In genomic region chr19:6981465-6981864, GRCm38 (mm10) we compare ENCODE assay signal across 9 mouse cellular contexts. TPM values are rescaled to one million over a fixed set of nuclear protein-coding genes. Genes with fewer than 3 reads are reported as not detected.
DNase-seq lines count a peak whose midpoint lies in the region; ATAC-seq and TF ChIP-seq lines count a peak whose summit lies in the region.
"Had no signal": no experiment of that assay in that cellular context is flagged by ENCODE, and none has a peak within 500 bp of the region (broad histone marks: within the 10 kb centered on the region; RNA-seq: fewer than 3 reads in every experiment).

No protein-coding gene starts in this region.

- intact Hi-C loops in left cerebral cortex, postnatal 10 days (cut with DNase I): no loop called here

- no peak for TF ChIP-seq EP300 in lung, postnatal 0 days (IDR thresholded peaks at IDR 0.05)

- H3K27me3 ChIP-seq in heart, embryonic 11.5 days (ENCODE audit: control insufficient read depth, insufficient read depth, low read length): no peaks in the 10 kb centered on the region
- no peaks in the 10 kb centered on the region for H3K27me3 ChIP-seq in lung, postnatal 0 days (replicated peaks; ENCODE audit: insufficient read depth, low read length)
- H3K27me3 ChIP-seq in intestine, postnatal 0 days (replicated peaks; ENCODE audit: control insufficient read depth, insufficient read depth, low read length): no peaks in the 10 kb centered on the region
- no peaks in the 10 kb centered on the region for H3K27me3 ChIP-seq in stomach, embryonic 14.5 days (ENCODE audit: control insufficient read depth, insufficient read depth, low read length)

- H3K4me1 ChIP-seq in heart, embryonic 11.5 days (ENCODE audit: control insufficient read depth, insufficient read depth, low read length): peaks cover 40% of the 10 kb centered on the region
- peaks cover 8% of the 10 kb centered on the region for H3K4me1 ChIP-seq in lung, postnatal 0 days (ENCODE audit: insufficient read depth, low read depth, low read length)
- no peaks in the 10 kb centered on the region for H3K4me1 ChIP-seq in intestine, postnatal 0 days (replicated peaks; ENCODE audit: control insufficient read depth, insufficient read depth, low read length)
- peaks cover 26% of the 10 kb centered on the region for H3K4me1 ChIP-seq in stomach, embryonic 14.5 days (ENCODE audit: control insufficient read depth, insufficient read depth, low read length)

- no peak overlapping the region for H3K27ac ChIP-seq in heart, embryonic 11.5 days (ENCODE audit: low read depth, low read length)
- 0 out of 2 replicates have a peak overlapping the region, but pooled peaks have one; percentile 90 for H3K27ac ChIP-seq in lung, postnatal 0 days (ENCODE audit: low read length)
- no peak overlapping the region for H3K27ac ChIP-seq in intestine, postnatal 0 days (ENCODE audit: low read depth, low read length)
- no peak overlapping the region for H3K27ac ChIP-seq in stomach, embryonic 14.5 days (ENCODE audit: low read length)

- H3K4me3 ChIP-seq in heart, embryonic 11.5 days (ENCODE audit: low read depth, low read length): peak overlapping the region; percentile 74; the same call in 1 of the 2 replicates
- no peak overlapping the region for H3K4me3 ChIP-seq in lung, postnatal 0 days (ENCODE audit: low read depth, low read length)
- H3K4me3 ChIP-seq in intestine, postnatal 0 days (ENCODE audit: low read depth, low read length): no peak overlapping the region; the same call in 1 of the 2 replicates
- H3K4me3 ChIP-seq in stomach, embryonic 14.5 days (ENCODE audit: low read depth, low read length): 0 out of 2 replicates have a peak overlapping the region, but pooled peaks have one; percentile 67

- DNase-seq in heart, adult 8-10 months (ENCODE audit: low spot score): no peak
- no peak for DNase-seq in lung, postnatal 0 days (ENCODE audit: low spot score)
- DNase-seq in lung, postnatal 10 days: no peak
- DNase-seq in embryo, embryonic 10 days (ENCODE audit: low spot score): no peak
- no peak for DNase-seq in left cerebral cortex, postnatal 10 days (ENCODE audit: extremely low spot score in 1 of 2, low spot score in 2 of 2)
- DNase-seq: left cerebral cortex, postnatal 4 days had no signal

- H3K9ac ChIP-seq in heart, embryonic 11.5 days (ENCODE audit: low read depth, low read length): peak overlapping the region; percentile 89; the same call in 1 of the 2 replicates
- H3K9ac ChIP-seq in lung, postnatal 0 days (replicated peaks; ENCODE audit: low read depth): no peak overlapping the region
- no peak overlapping the region for H3K9ac ChIP-seq in intestine, postnatal 0 days (ENCODE audit: low read depth, low read length)
- H3K9ac ChIP-seq in stomach, embryonic 14.5 days (replicated peaks; ENCODE audit: low read depth, low read length): no peak overlapping the region

- H3K9me3 ChIP-seq in heart, embryonic 11.5 days (replicated peaks; ENCODE audit: control insufficient read depth, low read length): no peaks in the 10 kb centered on the region
- H3K9me3 ChIP-seq in lung, postnatal 0 days (ENCODE audit: low read length): no peaks in the 10 kb centered on the region
- H3K9me3 ChIP-seq in intestine, postnatal 0 days (ENCODE audit: control insufficient read depth): no peaks in the 10 kb centered on the region
- H3K9me3 ChIP-seq in stomach, embryonic 14.5 days (ENCODE audit: control insufficient read depth, low read depth, low read length): no peaks in the 10 kb centered on the region

- ATAC-seq in heart, embryonic 11.5 days (replicated peaks; ENCODE audit: insufficient number of reproducible peaks, low FRiP score, low TSS enrichment): no peak
- ATAC-seq in lung, postnatal 0 days: no peak
- no peak for ATAC-seq in intestine, postnatal 0 days
- no peak for ATAC-seq in stomach, embryonic 14.5 days (ENCODE audit: insufficient number of reproducible peaks, insufficient read depth, low FRiP score, low read depth)

- peak overlapping the region; percentile 94 for H3K4me2 ChIP-seq in heart, embryonic 11.5 days
- no peak overlapping the region; the same call in 1 of the 2 replicates for H3K4me2 ChIP-seq in lung, postnatal 0 days (replicated peaks; ENCODE audit: low read depth, low read length)
- peak overlapping the region; percentile 75 for H3K4me2 ChIP-seq in intestine, postnatal 0 days (replicated peaks; ENCODE audit: low read depth)
- peak overlapping the region; percentile 76; the same call in 1 of the 2 replicates for H3K4me2 ChIP-seq in stomach, embryonic 14.5 days (replicated peaks; ENCODE audit: low read depth, low read length)

- H3K36me3 ChIP-seq in heart, embryonic 11.5 days (ENCODE audit: control insufficient read depth, insufficient read depth, low read length): peaks cover 28% of the 10 kb centered on the region
- H3K36me3 ChIP-seq in lung, postnatal 0 days (ENCODE audit: insufficient read depth, low read length): no peaks in the 10 kb centered on the region
- peaks cover 14% of the 10 kb centered on the region; the same call in 1 of the 2 replicates for H3K36me3 ChIP-seq in intestine, postnatal 0 days (ENCODE audit: control insufficient read depth, insufficient read depth)
- H3K36me3 ChIP-seq in stomach, embryonic 14.5 days (ENCODE audit: control insufficient read depth, insufficient read depth, low read length): peaks cover 36% of the 10 kb centered on the region

- no peak for TF ChIP-seq CTCF in lung, postnatal 0 days (IDR thresholded peaks at IDR 0.05)
- no peak for TF ChIP-seq CTCF in intestine, postnatal 0 days (IDR thresholded peaks at IDR 0.05; ENCODE audit: low read depth)

- 87% methylated on average over 4 of the region's 4 CpGs for WGBS in heart, embryonic 11.5 days (ENCODE audit: insufficient replicate concordance)
- 89% methylated on average over 4 of the region's 4 CpGs for WGBS in lung, postnatal 0 days
- 87% methylated on average over 4 of the region's 4 CpGs for WGBS in intestine, postnatal 0 days
- 89% methylated on average over 4 of the region's 4 CpGs for WGBS in stomach, embryonic 14.5 days

RNA-seq across cellular contexts. Expression of gene Fkbp2, which starts 1.2 kb away (rescaled TPM):
- polyA plus RNA-seq in heart, embryonic 11.5 days (2014; fragmentation: Nextera tagmentation; extraction: Ambion mirVana): 84.5 and 88.4 TPM in 2 replicates
- 10 to 100 TPM; 17.2 to 23.1 (median 20.9) TPM for total RNA-seq in heart, adult 8-10 months (2022)
- 105 and 107 TPM in 2 replicates for polyA plus RNA-seq in lung, postnatal 0 days (2015; fragmentation: Nextera tagmentation; extraction: Ambion mirVana)
- 135 and 142 TPM in 2 replicates for polyA plus RNA-seq in intestine, postnatal 0 days (2015; fragmentation: Nextera tagmentation; extraction: Ambion mirVana)
- 88.3 and 94.1 TPM in 2 replicates for polyA plus RNA-seq in stomach, embryonic 14.5 days (2014; fragmentation: Nextera tagmentation; extraction: Ambion mirVana)
- total RNA-seq in left cerebral cortex, postnatal 10 days (2021): 10 to 100 TPM; 65.3 to 65.5 TPM

RNA-seq across cellular contexts. Expression of gene Plcb3, which starts 5.2 kb away (rescaled TPM):
- polyA plus RNA-seq in heart, embryonic 11.5 days (2014; fragmentation: Nextera tagmentation; extraction: Ambion mirVana): 17.2 and 20.1 TPM in 2 replicates
- total RNA-seq in heart, adult 8-10 months (2022): 10 to 100 TPM; 15.6 to 16.2 (median 15.6) TPM
- 33.6 and 40.7 TPM in 2 replicates for polyA plus RNA-seq in lung, postnatal 0 days (2015; fragmentation: Nextera tagmentation; extraction: Ambion mirVana)
- polyA plus RNA-seq in intestine, postnatal 0 days (2015; fragmentation: Nextera tagmentation; extraction: Ambion mirVana): 107 and 123 TPM in 2 replicates
- 50.6 and 56.1 TPM in 2 replicates for polyA plus RNA-seq in stomach, embryonic 14.5 days (2014; fragmentation: Nextera tagmentation; extraction: Ambion mirVana)
- total RNA-seq in left cerebral cortex, postnatal 10 days (2021): 10 to 100 TPM; 11.2 to 11.6 TPM

RNA-seq across cellular contexts. Expression of gene Vegfb, which starts 6.0 kb away (rescaled TPM):
- polyA plus RNA-seq in heart, embryonic 11.5 days (2014; fragmentation: Nextera tagmentation; extraction: Ambion mirVana): 76.9 and 79.1 TPM in 2 replicates
- 100 to 1,000 TPM; 488 to 525 (median 495) TPM for total RNA-seq in heart, adult 8-10 months (2022)
- polyA plus RNA-seq in lung, postnatal 0 days (2015; fragmentation: Nextera tagmentation; extraction: Ambion mirVana): 27.1 and 28.1 TPM in 2 replicates
- 23.2 and 25.2 TPM in 2 replicates for polyA plus RNA-seq in intestine, postnatal 0 days (2015; fragmentation: Nextera tagmentation; extraction: Ambion mirVana)
- polyA plus RNA-seq in stomach, embryonic 14.5 days (2014; fragmentation: Nextera tagmentation; extraction: Ambion mirVana): 38.5 and 44.7 TPM in 2 replicates
- 10 to 100 TPM; 72.6 to 72.8 TPM for total RNA-seq in left cerebral cortex, postnatal 10 days (2021)

RNA-seq across cellular contexts. Expression of gene Ppp1r14b, which starts 6.7 kb away (rescaled TPM):
- 162 and 177 TPM in 2 replicates for polyA plus RNA-seq in heart, embryonic 11.5 days (2014; fragmentation: Nextera tagmentation; extraction: Ambion mirVana)
- 100 to 1,000 TPM in 1 of 4 experiments, 10 to 100 TPM in 3; 75.4 to 112 (median 91.3) TPM for total RNA-seq in heart, adult 8-10 months (2022)
- 60.5 and 62.7 TPM in 2 replicates for polyA plus RNA-seq in lung, postnatal 0 days (2015; fragmentation: Nextera tagmentation; extraction: Ambion mirVana)
- 102 and 105 TPM in 2 replicates for polyA plus RNA-seq in intestine, postnatal 0 days (2015; fragmentation: Nextera tagmentation; extraction: Ambion mirVana)
- 99.5 and 103 TPM in 2 replicates for polyA plus RNA-seq in stomach, embryonic 14.5 days (2014; fragmentation: Nextera tagmentation; extraction: Ambion mirVana)
- total RNA-seq in left cerebral cortex, postnatal 10 days (2021): 10 to 100 TPM; 97.2 to 98.4 TPM

RNA-seq across cellular contexts. Expression of gene Dnajc4, which starts 10.9 kb away (rescaled TPM):
- 26.3 and 28.5 TPM in 2 replicates for polyA plus RNA-seq in heart, embryonic 11.5 days (2014; fragmentation: Nextera tagmentation; extraction: Ambion mirVana)
- 10 to 100 TPM; 48.7 to 62.9 (median 53.7) TPM for total RNA-seq in heart, adult 8-10 months (2022)
- polyA plus RNA-seq in lung, postnatal 0 days (2015; fragmentation: Nextera tagmentation; extraction: Ambion mirVana): 32.7 and 33.2 TPM in 2 replicates
- polyA plus RNA-seq in intestine, postnatal 0 days (2015; fragmentation: Nextera tagmentation; extraction: Ambion mirVana): 32.3 and 35.1 TPM in 2 replicates
- polyA plus RNA-seq in stomach, embryonic 14.5 days (2014; fragmentation: Nextera tagmentation; extraction: Ambion mirVana): 23.8 and 31.2 TPM in 2 replicates
- 10 to 100 TPM; 15.8 to 19.4 TPM for total RNA-seq in left cerebral cortex, postnatal 10 days (2021)

Comparison
In these comparisons a context has a peak if more than half of its experiments do, and no peak if none do; other contexts are left out.
1. H3K4me3 ChIP-seq: peak in heart, embryonic 11.5 days (single experiment) and stomach, embryonic 14.5 days (single experiment); none in lung, postnatal 0 days (single experiment) and intestine, postnatal 0 days (single experiment).